Mouse (Mus musculus): ENCODE measurements around the gene Olfr700. TPM values are rescaled to one million over a fixed set of nuclear protein-coding genes. Genes with fewer than 3 reads are reported as not detected.
"Not testable (repeated sequence)": the region's sequence is repeated elsewhere in the genome, so short reads cannot be mapped to it uniquely, and the experiment has no call there.

Gene Olfr700
- polyA plus RNA-seq, 1 experiment from 2014 or later: not detected

GRCm38 (mm10) chr7:106788330-106788729 lies 20.3 kb downstream of the Olfr700 start:
- no peak overlapping the region for H3K4me2 ChIP-seq (replicated peaks; ENCODE audit: low read depth, low read length)
- H3K4me3 ChIP-seq (ENCODE audit: low read depth, low read length): no peak overlapping the region
- no peaks in the 10 kb centered on the region for H3K4me1 ChIP-seq (ENCODE audit: insufficient read depth, low read depth, low read length)
- no peak for DNase-seq (ENCODE audit: low spot score)
- no peak overlapping the region for H3K27ac ChIP-seq (ENCODE audit: low read length)
- no peak for ATAC-seq
- no peak overlapping the region for H3K9ac ChIP-seq (replicated peaks; ENCODE audit: low read depth)
- H3K27me3 ChIP-seq (replicated peaks; ENCODE audit: insufficient read depth, low read length): no peaks in the 10 kb centered on the region
- no peaks in the 10 kb centered on the region for H3K9me3 ChIP-seq (ENCODE audit: low read length)
- no peaks in the 10 kb centered on the region for H3K36me3 ChIP-seq (ENCODE audit: insufficient read depth, low read length)
- no peak for TF ChIP-seq EP300 (IDR thresholded peaks at IDR 0.05)
- no peak for TF ChIP-seq CTCF (IDR thresholded peaks at IDR 0.05)

GRCm38 (mm10) chr7:106761008-106761407 lies 47.6 kb downstream of the Olfr700 start:
- not testable (repeated sequence) for H3K36me3 ChIP-seq (ENCODE audit: insufficient read depth, low read length); H3K27me3 ChIP-seq (replicated peaks; ENCODE audit: insufficient read depth, low read length); DNase-seq (ENCODE audit: low spot score); H3K4me1 ChIP-seq (ENCODE audit: insufficient read depth, low read depth, low read length); H3K27ac ChIP-seq (ENCODE audit: low read length); H3K4me2 ChIP-seq (replicated peaks; ENCODE audit: low read depth, low read length); ATAC-seq; H3K9me3 ChIP-seq (ENCODE audit: low read length); H3K4me3 ChIP-seq (ENCODE audit: low read depth, low read length); H3K9ac ChIP-seq (replicated peaks; ENCODE audit: low read depth)
- WGBS: 77% methylated on average over 2 of the region's 2 CpGs

GRCm38 (mm10) chr7:106758800-106759199 lies 49.8 kb downstream of the Olfr700 start:
- 81% methylated on average over 2 of the region's 2 CpGs for WGBS
- no peaks in the 10 kb centered on the region for H3K9me3 ChIP-seq (ENCODE audit: low read length)
- DNase-seq (ENCODE audit: low spot score): peak; percentile 34
- H3K9ac ChIP-seq (replicated peaks; ENCODE audit: low read depth): no peak overlapping the region
- no peak overlapping the region for H3K4me2 ChIP-seq (replicated peaks; ENCODE audit: low read depth, low read length)
- TF ChIP-seq CTCF (IDR thresholded peaks at IDR 0.05): no peak
- TF ChIP-seq EP300 (IDR thresholded peaks at IDR 0.05): no peak
- H3K27me3 ChIP-seq (replicated peaks; ENCODE audit: insufficient read depth, low read length): no peaks in the 10 kb centered on the region
- no peak for ATAC-seq
- no peak overlapping the region for H3K27ac ChIP-seq (ENCODE audit: low read length)
- no peaks in the 10 kb centered on the region for H3K36me3 ChIP-seq (ENCODE audit: insufficient read depth, low read length)
- H3K4me3 ChIP-seq (ENCODE audit: low read depth, low read length): no peak overlapping the region
- H3K4me1 ChIP-seq (ENCODE audit: insufficient read depth, low read depth, low read length): no peaks in the 10 kb centered on the region

Other genes starting within 250 kb of the Olfr700 start
- not detected in 2 replicates for gene Olfr693, start 128.2 kb downstream of the Olfr700 start, polyA plus RNA-seq (2015; fragmentation: Nextera tagmentation; extraction: Ambion mirVana)
- gene Olfr694, start 117.0 kb downstream of the Olfr700 start, polyA plus RNA-seq (2015; fragmentation: Nextera tagmentation; extraction: Ambion mirVana): not detected in 2 replicates
- not detected in 2 replicates for gene Olfr695, start 92.4 kb downstream of the Olfr700 start, polyA plus RNA-seq (2015; fragmentation: Nextera tagmentation; extraction: Ambion mirVana)
- not detected in 2 replicates for gene Olfr697, start 66.4 kb downstream of the Olfr700 start, polyA plus RNA-seq (2015; fragmentation: Nextera tagmentation; extraction: Ambion mirVana)
- not detected in 2 replicates for gene Olfr698, start 53.4 kb downstream of the Olfr700 start, polyA plus RNA-seq (2015; fragmentation: Nextera tagmentation; extraction: Ambion mirVana)
- gene Olfr699, start 15.6 kb downstream of the Olfr700 start, polyA plus RNA-seq (2015; fragmentation: Nextera tagmentation; extraction: Ambion mirVana): not detected in 2 replicates
- gene Olfr701, start 5.3 kb upstream of the Olfr700 start, polyA plus RNA-seq (2015; fragmentation: Nextera tagmentation; extraction: Ambion mirVana): not detected in 2 replicates
- not detected in 2 replicates for gene Olfr702, start 25.1 kb upstream of the Olfr700 start, polyA plus RNA-seq (2015; fragmentation: Nextera tagmentation; extraction: Ambion mirVana)
- gene Olfr703, start 34.5 kb upstream of the Olfr700 start, polyA plus RNA-seq (2015; fragmentation: Nextera tagmentation; extraction: Ambion mirVana): not detected in 2 replicates
- gene Olfr704, start 54.4 kb upstream of the Olfr700 start, polyA plus RNA-seq (2015; fragmentation: Nextera tagmentation; extraction: Ambion mirVana): not detected in 2 replicates
- not detected in 2 replicates for gene Olfr705, start 68.1 kb upstream of the Olfr700 start, polyA plus RNA-seq (2015; fragmentation: Nextera tagmentation; extraction: Ambion mirVana)
- gene Olfr706, start 79.3 kb upstream of the Olfr700 start, polyA plus RNA-seq (2015; fragmentation: Nextera tagmentation; extraction: Ambion mirVana): not detected in 2 replicates
- not detected in 2 replicates for gene Olfr707, start 92.4 kb upstream of the Olfr700 start, polyA plus RNA-seq (2015; fragmentation: Nextera tagmentation; extraction: Ambion mirVana)
- not detected in 2 replicates for gene Olfr1532-ps1, start 99.2 kb upstream of the Olfr700 start, polyA plus RNA-seq (2015; fragmentation: Nextera tagmentation; extraction: Ambion mirVana)
- not detected in 2 replicates for gene Olfr709-ps1, start 123.4 kb upstream of the Olfr700 start, polyA plus RNA-seq (2015; fragmentation: Nextera tagmentation; extraction: Ambion mirVana)
- not detected in 2 replicates for gene Olfr710, start 139.5 kb upstream of the Olfr700 start, polyA plus RNA-seq (2015; fragmentation: Nextera tagmentation; extraction: Ambion mirVana)
- not detected in 2 replicates for gene Olfr6, start 155.1 kb upstream of the Olfr700 start, polyA plus RNA-seq (2015; fragmentation: Nextera tagmentation; extraction: Ambion mirVana)
- gene Olfr711, start 166.6 kb upstream of the Olfr700 start, polyA plus RNA-seq (2015; fragmentation: Nextera tagmentation; extraction: Ambion mirVana): not detected in 2 replicates
- not detected in 2 replicates for gene Olfr2, start 197.2 kb upstream of the Olfr700 start, polyA plus RNA-seq (2015; fragmentation: Nextera tagmentation; extraction: Ambion mirVana)
- not detected in 2 replicates for gene Olfr713, start 222.3 kb upstream of the Olfr700 start, polyA plus RNA-seq (2015; fragmentation: Nextera tagmentation; extraction: Ambion mirVana)